Mouse (Mus musculus): ENCODE measurements around the gene Numbl. TPM values are rescaled to one million over a fixed set of nuclear protein-coding genes. Genes with fewer than 3 reads are reported as not detected.

The Numbl gene
- 9.1 and 10.8 TPM in 2 replicates for polyA plus RNA-seq (2014; fragmentation: Nextera tagmentation; extraction: Ambion mirVana)

GRCm38 (mm10) chr7:27258205-27258899, at the start of gene Numbl:
Gene Numbl, plus strand, starts transcription at chr7:27258433.
- Histone ChIP-seq H3K27ac (ENCODE audit: low read depth, low read length) (peak within 1 kb of the TSS; percentile 53; the same call in 1 of the 2 replicates), H3K4me2 (replicated peaks; ENCODE audit: low read depth, low read length) (peak within 1 kb of the TSS; percentile 78), H3K9ac (ENCODE audit: low read depth, low read length) (peak within 1 kb of the TSS; percentile 87), H3K27me3 (ENCODE audit: control insufficient read depth, insufficient read depth, low read length) (no peaks in the 10 kb centered on the region), H3K4me3 (ENCODE audit: low read length) (peak within 1 kb of the TSS; percentile 79), H3K36me3 (ENCODE audit: control insufficient read depth, insufficient read depth, low read length) (peaks cover 11% of the 10 kb centered on the region; the same call in 1 of the 2 replicates), H3K4me1 (ENCODE audit: control insufficient read depth, insufficient read depth, low read length) (peaks cover 15% of the 10 kb centered on the region), H3K9me3 (ENCODE audit: control insufficient read depth, low read length) (no peaks in the 10 kb centered on the region)
- peak; percentile 90 for ATAC-seq (ENCODE audit: low FRiP score, low TSS enrichment)
- WGBS = under 1% methylated on average over 29 of the region's 47 CpGs

- no peaks in the 10 kb centered on the region for H3K9me3 ChIP-seq (ENCODE audit: control insufficient read depth, low read length)
- H3K9ac ChIP-seq (ENCODE audit: low read depth, low read length) = no peak overlapping the region
- peaks cover 57% of the 10 kb centered on the region for H3K36me3 ChIP-seq (ENCODE audit: control insufficient read depth, insufficient read depth, low read length)
- H3K4me3 ChIP-seq (ENCODE audit: low read length) = no peak overlapping the region
- WGBS = 93% methylated on average over 2 of the region's 2 CpGs
- no peaks in the 10 kb centered on the region for H3K27me3 ChIP-seq (ENCODE audit: control insufficient read depth, insufficient read depth, low read length)
- ATAC-seq (ENCODE audit: low FRiP score, low TSS enrichment) = no peak
- no peak overlapping the region for H3K4me2 ChIP-seq (replicated peaks; ENCODE audit: low read depth, low read length)
- no peak overlapping the region for H3K27ac ChIP-seq (ENCODE audit: low read depth, low read length)
- no peaks in the 10 kb centered on the region for H3K4me1 ChIP-seq (ENCODE audit: control insufficient read depth, insufficient read depth, low read length)
Observed at GRCm38 (mm10) chr7:27212626-27213025, 45.6 kb upstream of the Numbl start.

DNA sequence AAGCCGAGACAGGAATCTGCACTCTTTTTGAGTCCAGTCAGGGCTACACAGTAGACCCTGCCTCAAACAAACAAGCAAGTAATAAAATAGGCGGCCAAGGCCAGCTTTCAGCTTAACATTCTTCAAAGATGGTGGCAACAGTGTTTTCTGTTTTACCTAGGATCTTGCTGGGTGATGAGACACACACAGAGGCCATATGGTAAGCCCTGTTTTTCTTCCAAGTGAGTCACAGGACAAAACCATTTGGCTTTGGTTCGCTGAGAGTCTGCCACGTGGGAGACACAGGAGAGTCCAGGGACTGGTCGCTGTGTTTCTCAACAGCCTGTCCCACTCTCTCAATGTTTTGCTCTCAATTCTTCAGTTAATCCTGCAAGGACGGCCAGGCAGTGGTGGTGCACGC, 39.6 kb upstream of the Numbl start:
- no peak overlapping the region for H3K9ac ChIP-seq (ENCODE audit: low read depth, low read length)
- H3K4me2 ChIP-seq (replicated peaks; ENCODE audit: low read depth, low read length) = no peak overlapping the region
- H3K9me3 ChIP-seq (ENCODE audit: control insufficient read depth, low read length) = no peaks in the 10 kb centered on the region
- H3K27ac ChIP-seq (ENCODE audit: low read depth, low read length) = no peak overlapping the region
- no peak for ATAC-seq (ENCODE audit: low FRiP score, low TSS enrichment)
- 66% methylated on average over 7 of the region's 7 CpGs for WGBS
- 0 out of 2 replicates have a peak, but pooled peaks cover under 1% of the 10 kb centered on the region for H3K4me1 ChIP-seq (ENCODE audit: control insufficient read depth, insufficient read depth, low read length)
- H3K27me3 ChIP-seq (ENCODE audit: control insufficient read depth, insufficient read depth, low read length) = no peaks in the 10 kb centered on the region
- H3K4me3 ChIP-seq (ENCODE audit: low read length) = no peak overlapping the region
- H3K36me3 ChIP-seq (ENCODE audit: control insufficient read depth, insufficient read depth, low read length) = peaks cover 21% of the 10 kb centered on the region

- Histone ChIP-seq H3K4me2 (replicated peaks; ENCODE audit: low read depth, low read length) (no peak overlapping the region), H3K27ac (ENCODE audit: low read depth, low read length) (no peak overlapping the region), H3K4me1 (ENCODE audit: control insufficient read depth, insufficient read depth, low read length) (peaks cover 10% of the 10 kb centered on the region; the same call in 1 of the 2 replicates), H3K36me3 (ENCODE audit: control insufficient read depth, insufficient read depth, low read length) (peaks cover 13% of the 10 kb centered on the region; the same call in 1 of the 2 replicates), H3K27me3 (ENCODE audit: control insufficient read depth, insufficient read depth, low read length) (no peaks in the 10 kb centered on the region), H3K4me3 (ENCODE audit: low read length) (no peak overlapping the region), H3K9me3 (ENCODE audit: control insufficient read depth, low read length) (no peaks in the 10 kb centered on the region), H3K9ac (ENCODE audit: low read depth, low read length) (no peak overlapping the region)
- WGBS = 61% methylated on average over 11 of the region's 11 CpGs
- 0 out of 2 replicates have a peak, but pooled peaks have one; percentile 15 for ATAC-seq (ENCODE audit: low FRiP score, low TSS enrichment)
Observed at GRCm38 (mm10) chr7:27219937-27220336, 38.3 kb upstream of the Numbl start.

DNA sequence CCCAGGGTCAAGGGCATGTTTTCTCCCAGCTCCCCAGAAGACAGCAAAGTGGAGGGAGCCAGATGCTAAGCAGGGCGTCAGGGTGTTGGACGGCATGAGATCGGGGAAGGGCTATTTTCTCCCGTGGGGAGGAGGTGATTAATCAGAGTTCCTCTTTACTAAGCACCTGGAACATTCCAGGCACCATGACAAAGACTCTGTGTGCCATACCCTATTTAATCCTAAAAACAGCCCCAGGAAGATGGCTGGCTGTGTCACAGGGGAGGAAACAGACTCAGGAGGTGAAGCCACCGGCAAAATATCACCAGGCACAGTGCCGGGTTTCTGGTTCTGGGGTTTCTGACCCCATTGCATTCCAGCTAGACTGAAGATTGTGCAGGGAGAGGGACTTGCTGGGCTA, 36.3 kb upstream of the Numbl start:
- WGBS = 65% methylated on average over 6 of the region's 6 CpGs
- no peak overlapping the region for H3K4me3 ChIP-seq (ENCODE audit: low read length)

DNA sequence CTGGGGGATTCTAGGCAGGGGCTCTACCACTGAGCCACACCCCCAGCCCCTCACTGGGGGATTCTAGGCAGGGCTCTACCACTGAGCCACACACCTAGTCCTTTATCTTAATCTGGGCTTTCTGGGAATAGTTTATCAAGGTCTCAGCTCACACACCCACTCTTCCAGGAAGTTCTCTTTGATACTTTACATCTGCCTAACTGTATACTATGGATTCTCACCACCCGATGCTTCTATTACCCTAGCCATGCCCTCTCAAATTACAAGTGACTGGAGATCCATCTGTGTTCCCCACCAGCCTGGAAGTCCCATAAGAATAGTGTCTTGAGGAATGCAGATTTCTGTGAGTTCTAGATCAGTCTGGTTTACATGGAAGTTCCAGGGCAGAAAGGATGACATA, 35.7 kb upstream of the Numbl start:
- no peak for ATAC-seq (ENCODE audit: low FRiP score, low TSS enrichment)
- Histone ChIP-seq H3K27me3 (ENCODE audit: control insufficient read depth, insufficient read depth, low read length) (no peaks in the 10 kb centered on the region), H3K4me1 (ENCODE audit: control insufficient read depth, insufficient read depth, low read length) (peaks cover 32% of the 10 kb centered on the region), H3K9me3 (ENCODE audit: control insufficient read depth, low read length) (no peaks in the 10 kb centered on the region), H3K36me3 (ENCODE audit: control insufficient read depth, insufficient read depth, low read length) (peaks cover 8% of the 10 kb centered on the region; the same call in 1 of the 2 replicates), H3K4me2 (replicated peaks; ENCODE audit: low read depth, low read length) (no peak overlapping the region), H3K9ac (ENCODE audit: low read depth, low read length) (no peak overlapping the region), H3K4me3 (ENCODE audit: low read length) (no peak overlapping the region), H3K27ac (ENCODE audit: low read depth, low read length) (no peak overlapping the region)
- WGBS = 52% methylated on average over 1 of the region's 1 CpGs

More for the DNA sequence above, 36.3 kb upstream of the Numbl start:
- Histone ChIP-seq H3K27ac (ENCODE audit: low read depth, low read length) (no peak overlapping the region), H3K27me3 (ENCODE audit: control insufficient read depth, insufficient read depth, low read length) (no peaks in the 10 kb centered on the region), H3K36me3 (ENCODE audit: control insufficient read depth, insufficient read depth, low read length) (peaks cover 10% of the 10 kb centered on the region; the same call in 1 of the 2 replicates), H3K9me3 (ENCODE audit: control insufficient read depth, low read length) (no peaks in the 10 kb centered on the region), H3K9ac (ENCODE audit: low read depth, low read length) (no peak overlapping the region), H3K4me2 (replicated peaks; ENCODE audit: low read depth, low read length) (no peak overlapping the region), H3K4me1 (ENCODE audit: control insufficient read depth, insufficient read depth, low read length) (peaks cover 27% of the 10 kb centered on the region)
- ATAC-seq (ENCODE audit: low FRiP score, low TSS enrichment) = no peak

DNA sequence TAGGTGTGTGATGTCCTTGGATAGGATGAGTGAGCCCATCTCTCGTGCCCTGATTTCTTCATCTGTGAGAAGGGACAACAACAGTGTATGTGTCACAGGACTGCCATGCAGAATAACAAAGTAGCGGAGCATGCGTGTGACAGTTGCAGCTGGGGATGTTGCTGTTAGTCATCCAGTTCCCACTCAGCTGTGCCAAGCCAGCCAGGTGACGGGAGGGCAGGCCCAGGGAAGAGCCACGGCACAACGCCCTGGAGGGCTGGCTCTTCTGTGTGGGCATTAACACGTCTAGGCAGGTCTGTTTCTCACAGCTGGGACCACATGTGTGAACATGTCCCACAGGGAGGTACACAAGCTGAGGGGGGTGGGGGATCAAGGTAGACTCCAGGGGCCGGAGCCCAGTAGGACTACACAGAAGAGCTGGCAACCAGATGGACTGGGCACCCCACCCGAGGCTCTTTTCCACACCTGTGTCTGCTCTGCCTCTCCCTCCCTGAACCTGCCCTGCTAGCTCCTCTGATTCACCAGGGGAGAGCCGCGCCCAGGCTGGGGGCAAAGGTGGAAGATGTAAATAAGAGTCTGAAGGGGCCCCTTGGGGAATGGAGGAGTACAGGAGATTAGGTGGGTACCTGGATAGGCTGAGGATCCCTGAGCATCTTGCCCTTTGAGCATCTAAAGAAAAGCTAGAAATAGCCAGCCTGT, 33.2 kb upstream of the Numbl start:
- H3K4me3 ChIP-seq (ENCODE audit: low read length) = no peak overlapping the region
- no peaks in the 10 kb centered on the region for H3K9me3 ChIP-seq (ENCODE audit: control insufficient read depth, low read length)
- H3K4me1 ChIP-seq (ENCODE audit: control insufficient read depth, insufficient read depth, low read length) = peaks cover 36% of the 10 kb centered on the region
- no peak for ATAC-seq (ENCODE audit: low FRiP score, low TSS enrichment)
- H3K27ac ChIP-seq (ENCODE audit: low read depth, low read length) = no peak overlapping the region
- 75% methylated on average over 11 of the region's 11 CpGs for WGBS
- peak overlapping the region; percentile 89; the same call in 1 of the 2 replicates for H3K4me2 ChIP-seq (replicated peaks; ENCODE audit: low read depth, low read length)
- no peaks in the 10 kb centered on the region; the same call in 1 of the 2 replicates for H3K36me3 ChIP-seq (ENCODE audit: control insufficient read depth, insufficient read depth, low read length)
- H3K27me3 ChIP-seq (ENCODE audit: control insufficient read depth, insufficient read depth, low read length) = no peaks in the 10 kb centered on the region
- H3K9ac ChIP-seq (ENCODE audit: low read depth, low read length) = peak overlapping the region; percentile 13; the same call in 1 of the 2 replicates

- Histone ChIP-seq H3K36me3 (ENCODE audit: control insufficient read depth, insufficient read depth, low read length) (no peaks in the 10 kb centered on the region; the same call in 1 of the 2 replicates), H3K4me1 (ENCODE audit: control insufficient read depth, insufficient read depth, low read length) (peaks cover 36% of the 10 kb centered on the region), H3K4me3 (ENCODE audit: low read length) (peak overlapping the region; percentile 91), H3K27ac (ENCODE audit: low read depth, low read length) (no peak overlapping the region), H3K27me3 (ENCODE audit: control insufficient read depth, insufficient read depth, low read length) (no peaks in the 10 kb centered on the region), H3K4me2 (replicated peaks; ENCODE audit: low read depth, low read length) (peak overlapping the region; percentile 89), H3K9me3 (ENCODE audit: control insufficient read depth, low read length) (no peaks in the 10 kb centered on the region), H3K9ac (ENCODE audit: low read depth, low read length) (peak overlapping the region; percentile 81; the same call in 1 of the 2 replicates)
- no peak for ATAC-seq (ENCODE audit: low FRiP score, low TSS enrichment)
- WGBS = 31% methylated on average over 9 of the region's 9 CpGs
Observed at GRCm38 (mm10) chr7:27227276-27227675, 31.0 kb upstream of the Numbl start.

Data from kidney, embryonic 14.5 days (tissue).